Mouse (Mus musculus): ENCODE measurements around the gene Abca7. TPM values are rescaled to one million over a fixed set of nuclear protein-coding genes. Genes with fewer than 3 reads are reported as not detected.

Gene Abca7
- polyA plus RNA-seq, 1 experiment from 2014 or later: 4.3 TPM

DNA sequence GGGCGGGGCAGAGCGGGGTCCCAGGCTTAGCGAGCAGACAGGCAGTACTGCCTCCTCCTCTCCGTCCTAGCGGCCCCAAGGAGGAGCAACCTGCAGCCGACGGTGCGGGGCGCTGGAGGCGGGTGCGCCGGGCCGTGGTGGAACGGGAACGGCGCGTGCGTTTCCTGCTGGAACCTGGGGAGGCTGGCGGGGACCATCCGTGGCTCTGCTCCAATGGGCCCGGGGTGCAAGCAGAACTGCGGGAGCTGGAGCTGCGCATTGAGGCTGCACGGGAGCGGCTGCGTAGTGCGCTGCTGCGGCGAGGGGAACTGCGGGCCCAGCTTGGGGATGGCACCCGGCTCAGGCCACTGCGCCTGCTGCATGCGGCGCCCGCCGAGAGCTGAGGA, 19.6 kb upstream of the Abca7 start:
- no peak for ATAC-seq (ENCODE audit: borderline replicate concordance, extremely low read depth, low FRiP score, low TSS enrichment)
- Histone ChIP-seq H3K36me3 (peaks cover 49% of the 10 kb centered on the region), H3K4me2 (no peak overlapping the region), H3K27ac (no peak overlapping the region), H3K4me1 (peaks cover 9% of the 10 kb centered on the region; the same call in 1 of the 2 replicates), H3K9me3 (no peaks in the 10 kb centered on the region), H3K4me3 (no peak overlapping the region), H3K27me3 (peaks cover 6% of the 10 kb centered on the region), H3K9ac (no peak overlapping the region)
- WGBS: 80% methylated on average over 36 of the region's 36 CpGs

DNA sequence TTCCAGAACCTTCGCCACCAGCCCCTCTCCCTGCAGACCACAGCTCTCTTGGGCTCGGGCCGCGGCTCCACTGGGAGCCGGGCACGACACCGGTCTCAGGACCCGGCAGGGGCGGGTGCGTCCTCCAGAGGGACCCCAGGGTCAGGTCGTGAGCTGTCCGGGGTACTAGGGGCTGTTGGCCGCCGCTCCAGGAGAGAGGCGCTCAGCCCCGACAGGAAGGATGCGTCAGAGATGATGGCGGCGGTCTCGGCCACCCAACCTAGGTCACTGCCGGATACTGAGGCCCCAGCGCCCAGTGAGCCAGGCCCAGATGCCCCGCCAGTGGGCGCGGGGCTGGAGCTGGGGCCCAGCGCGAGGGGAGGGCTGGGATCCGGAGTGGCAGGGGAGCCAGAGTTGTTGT, 19.0 kb upstream of the Abca7 start:
- WGBS: 81% methylated on average over 28 of the region's 28 CpGs
- H3K9ac ChIP-seq: no peak overlapping the region

DNA sequence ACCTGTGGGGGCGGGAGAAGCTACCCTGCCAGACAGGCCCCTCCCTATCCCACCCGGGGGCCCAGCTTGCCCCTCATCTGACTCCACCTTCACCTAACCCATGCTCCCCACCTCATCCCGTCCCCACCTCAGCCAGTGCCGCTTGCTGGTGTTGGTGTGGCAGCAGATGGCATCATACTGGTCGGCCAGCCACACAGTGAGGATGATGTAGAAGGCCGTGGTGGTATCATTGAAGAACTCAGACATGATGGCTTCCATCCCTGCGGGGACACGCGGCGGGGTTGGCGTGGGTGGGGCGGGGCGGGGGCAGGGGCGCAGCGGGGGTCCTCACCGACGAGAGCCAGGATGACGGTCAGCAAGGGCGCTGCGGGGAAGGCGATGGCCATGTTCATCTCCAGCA, 18.2 kb upstream of the Abca7 start:
- Histone ChIP-seq H3K27me3 (no peaks in the 10 kb centered on the region), H3K36me3 (peaks cover 49% of the 10 kb centered on the region), H3K4me2 (no peak overlapping the region), H3K9me3 (no peaks in the 10 kb centered on the region), H3K27ac (no peak overlapping the region), H3K4me3 (no peak overlapping the region), H3K9ac (no peak overlapping the region), H3K4me1 (peaks cover 15% of the 10 kb centered on the region)
- ATAC-seq (ENCODE audit: borderline replicate concordance, extremely low read depth, low FRiP score, low TSS enrichment): no peak
- 96% methylated on average over 21 of the region's 21 CpGs for WGBS

More for the DNA sequence above, 19.0 kb upstream of the Abca7 start:
- peaks cover under 1% of the 10 kb centered on the region; the same call in 1 of the 2 replicates for H3K27me3 ChIP-seq
- H3K9me3 ChIP-seq: no peaks in the 10 kb centered on the region
- no peak for ATAC-seq (ENCODE audit: borderline replicate concordance, extremely low read depth, low FRiP score, low TSS enrichment)
- H3K4me1 ChIP-seq: peaks cover 11% of the 10 kb centered on the region
- peaks cover 49% of the 10 kb centered on the region for H3K36me3 ChIP-seq
- no peak overlapping the region for H3K27ac ChIP-seq
- no peak overlapping the region for H3K4me2 ChIP-seq
- H3K4me3 ChIP-seq: no peak overlapping the region

DNA sequence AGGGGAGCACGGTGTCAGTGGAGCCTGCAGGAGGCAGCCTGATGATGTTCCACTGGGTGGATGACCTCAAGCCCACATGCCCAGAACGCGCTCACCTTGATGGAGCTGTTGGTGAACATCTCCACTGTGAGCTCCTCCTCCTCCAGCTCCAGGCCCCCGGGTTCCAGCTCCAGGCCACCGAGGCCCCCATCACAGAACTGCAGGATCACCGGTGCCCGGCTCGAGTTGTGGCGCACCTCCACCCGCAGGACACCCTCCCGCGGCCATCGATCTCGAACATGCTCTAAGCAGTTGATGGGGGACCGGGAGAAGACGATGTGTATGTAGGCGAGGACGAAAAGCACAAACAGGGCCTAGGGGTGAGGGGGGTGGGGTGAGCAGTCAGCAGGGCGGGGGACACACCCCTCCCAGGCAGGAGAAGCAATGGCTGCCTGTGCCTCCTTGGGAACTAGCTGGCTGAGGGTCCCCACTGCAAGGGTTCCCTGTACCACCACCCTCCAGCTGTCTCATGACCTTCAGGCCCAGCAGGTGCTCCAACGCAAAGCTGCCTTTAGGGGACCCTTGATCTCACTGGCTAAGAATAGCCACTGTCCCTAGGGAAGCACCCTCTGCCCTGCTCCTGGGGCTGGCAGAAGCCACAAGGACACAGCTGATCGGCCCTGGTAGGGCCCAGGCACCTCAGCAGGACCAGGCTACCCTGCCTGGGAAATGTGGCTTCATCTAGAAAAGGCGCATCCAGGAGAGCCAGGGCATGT, 16.7 kb upstream of the Abca7 start:
- no peak overlapping the region for H3K27ac ChIP-seq
- peaks cover 18% of the 10 kb centered on the region for H3K4me1 ChIP-seq
- H3K27me3 ChIP-seq: no peaks in the 10 kb centered on the region
- H3K4me3 ChIP-seq: no peak overlapping the region
- H3K4me2 ChIP-seq: no peak overlapping the region
- WGBS: 92% methylated on average over 22 of the region's 22 CpGs
- no peaks in the 10 kb centered on the region for H3K9me3 ChIP-seq
- no peak for ATAC-seq (ENCODE audit: borderline replicate concordance, extremely low read depth, low FRiP score, low TSS enrichment)
- H3K36me3 ChIP-seq: peaks cover 44% of the 10 kb centered on the region
- H3K9ac ChIP-seq: no peak overlapping the region

- Histone ChIP-seq H3K36me3 (peaks cover 11% of the 10 kb centered on the region), H3K4me1 (peaks cover 44% of the 10 kb centered on the region), H3K9me3 (no peaks in the 10 kb centered on the region), H3K9ac (peak overlapping the region; percentile 95), H3K27ac (0 out of 2 replicates have a peak overlapping the region, but pooled peaks have one; percentile 99), H3K27me3 (no peaks in the 10 kb centered on the region), H3K4me3 (peak overlapping the region; percentile 86), H3K4me2 (peak overlapping the region; percentile 91)
- ATAC-seq (ENCODE audit: borderline replicate concordance, extremely low read depth, low FRiP score, low TSS enrichment): no peak
- WGBS: 62% methylated on average over 5 of the region's 5 CpGs
Measured at GRCm38 (mm10) chr10:79983205-79983604, 13.1 kb upstream of the Abca7 start.

DNA sequence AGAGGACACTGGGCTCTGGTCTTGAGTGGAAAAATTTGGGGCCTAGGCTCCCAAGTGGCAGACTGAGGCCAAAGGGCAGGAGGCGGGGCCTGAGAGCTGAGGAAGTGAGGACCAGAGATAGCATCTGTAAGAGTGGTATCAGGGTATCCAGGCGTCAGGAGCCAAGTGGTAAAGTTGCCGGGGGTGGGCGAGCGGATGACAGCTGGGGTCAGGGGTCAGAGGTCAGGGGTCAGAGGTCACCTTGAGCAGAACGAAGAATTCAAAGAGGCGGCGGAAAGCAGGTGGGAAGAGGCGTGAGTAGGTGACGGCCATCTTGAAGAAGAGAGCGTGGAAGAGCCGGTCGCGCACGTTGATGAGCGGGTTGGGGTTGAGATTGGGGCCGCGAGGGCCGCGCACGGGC, 12.6 kb upstream of the Abca7 start:
- no peak for ATAC-seq (ENCODE audit: borderline replicate concordance, extremely low read depth, low FRiP score, low TSS enrichment)
- peak overlapping the region; percentile 86 for H3K4me3 ChIP-seq
- H3K36me3 ChIP-seq: peaks cover 7% of the 10 kb centered on the region
- peaks cover 44% of the 10 kb centered on the region for H3K4me1 ChIP-seq
- peak overlapping the region; percentile 99 for H3K27ac ChIP-seq
- 1% methylated on average over 21 of the region's 21 CpGs for WGBS
- H3K9ac ChIP-seq: peak overlapping the region; percentile 95
- peak overlapping the region; percentile 91 for H3K4me2 ChIP-seq
- H3K9me3 ChIP-seq: no peaks in the 10 kb centered on the region
- no peaks in the 10 kb centered on the region for H3K27me3 ChIP-seq

- Histone ChIP-seq H3K27me3 (no peaks in the 10 kb centered on the region), H3K36me3 (peaks cover under 1% of the 10 kb centered on the region; the same call in 1 of the 2 replicates), H3K9ac (peak within 1 kb of the TSS; percentile 95), H3K4me1 (peaks cover 49% of the 10 kb centered on the region), H3K27ac (peak within 1 kb of the TSS; percentile 99), H3K4me2 (peak within 1 kb of the TSS; percentile 91), H3K4me3 (peak within 1 kb of the TSS; percentile 86), H3K9me3 (no peaks in the 10 kb centered on the region)
- ATAC-seq (ENCODE audit: borderline replicate concordance, extremely low read depth, low FRiP score, low TSS enrichment): peak; percentile 67
- under 1% methylated on average over 48 of the region's 49 CpGs for WGBS
Measured at GRCm38 (mm10) chr10:79984195-79984816, 12.0 kb upstream of the Abca7 start, which contains the start of gene Tmem259. Tmem259 (minus strand) TSS chr10:79984330.

GRCm38 (mm10) chr10:79984871-79985270, 11.4 kb upstream of the Abca7 start:
- peaks cover 55% of the 10 kb centered on the region for H3K4me1 ChIP-seq
- H3K36me3 ChIP-seq: no peaks in the 10 kb centered on the region
- H3K27me3 ChIP-seq: no peaks in the 10 kb centered on the region
- WGBS: 0% methylated on average over 22 of the region's 22 CpGs
- H3K9ac ChIP-seq: peak overlapping the region; percentile 95
- H3K27ac ChIP-seq: peak overlapping the region; percentile 99
- peak; percentile 91 for ATAC-seq (ENCODE audit: borderline replicate concordance, extremely low read depth, low FRiP score, low TSS enrichment)
- H3K4me3 ChIP-seq: peak overlapping the region; percentile 86
- no peaks in the 10 kb centered on the region for H3K9me3 ChIP-seq
- peak overlapping the region; percentile 91 for H3K4me2 ChIP-seq

GRCm38 (mm10) chr10:79985334-79986231, 10.7 kb upstream of the Abca7 start:
- peak overlapping the region; percentile 41 for H3K9ac ChIP-seq
- H3K27ac ChIP-seq: peak overlapping the region; percentile 99
- H3K4me3 ChIP-seq: peak overlapping the region; percentile 86
- H3K36me3 ChIP-seq: no peaks in the 10 kb centered on the region
- WGBS: 2% methylated on average over 35 of the region's 35 CpGs
- H3K4me2 ChIP-seq: peak overlapping the region; percentile 91
- H3K27me3 ChIP-seq: no peaks in the 10 kb centered on the region
- H3K4me1 ChIP-seq: peaks cover 58% of the 10 kb centered on the region
- no peak for ATAC-seq (ENCODE audit: borderline replicate concordance, extremely low read depth, low FRiP score, low TSS enrichment)
- H3K9me3 ChIP-seq: no peaks in the 10 kb centered on the region

DNA sequence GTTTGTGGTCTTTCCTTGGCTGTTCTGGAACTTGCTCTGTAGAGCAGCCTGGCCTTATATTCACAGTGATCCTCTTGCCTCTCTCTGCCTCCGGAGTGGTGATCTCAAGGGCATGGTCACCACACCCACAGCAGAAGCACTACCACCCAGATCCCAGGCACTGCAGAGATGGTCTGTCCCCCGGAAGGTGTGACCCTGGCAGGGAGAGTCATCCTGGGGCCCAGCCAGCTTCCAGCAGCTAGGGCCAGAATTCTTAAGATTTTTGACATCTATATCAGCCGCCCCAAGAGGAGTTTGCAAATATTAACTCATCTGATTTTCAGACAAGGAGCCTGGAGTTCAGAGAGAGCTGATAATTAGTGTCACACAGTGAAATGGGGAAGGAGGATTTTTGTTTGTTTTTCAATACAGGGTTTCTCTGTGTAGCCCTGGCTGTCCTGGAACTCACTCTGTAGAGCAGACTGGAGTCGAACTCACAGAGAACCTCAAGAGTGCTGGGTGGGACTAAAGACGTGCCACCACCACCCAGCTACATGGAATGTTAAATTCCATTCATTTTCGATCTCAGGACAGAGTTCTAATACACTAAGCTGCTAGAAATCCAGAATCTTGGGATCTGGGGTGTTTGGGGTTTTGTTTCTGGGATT, 9.9 kb upstream of the Abca7 start:
- H3K9ac ChIP-seq: peak overlapping the region; percentile 41
- peaks cover 66% of the 10 kb centered on the region for H3K4me1 ChIP-seq
- peak overlapping the region; percentile 99 for H3K27ac ChIP-seq
- no peaks in the 10 kb centered on the region for H3K9me3 ChIP-seq
- WGBS: 17% methylated on average over 6 of the region's 6 CpGs
- H3K4me3 ChIP-seq: peak overlapping the region; percentile 86
- no peak for ATAC-seq (ENCODE audit: borderline replicate concordance, extremely low read depth, low FRiP score, low TSS enrichment)
- peaks cover 7% of the 10 kb centered on the region for H3K36me3 ChIP-seq
- H3K4me2 ChIP-seq: peak overlapping the region; percentile 91
- no peaks in the 10 kb centered on the region for H3K27me3 ChIP-seq

- no peaks in the 10 kb centered on the region for H3K27me3 ChIP-seq
- 2% methylated on average over 11 of the region's 11 CpGs for WGBS
- peaks cover 13% of the 10 kb centered on the region for H3K36me3 ChIP-seq
- peak overlapping the region; percentile 86 for H3K4me3 ChIP-seq
- no peak overlapping the region for H3K9ac ChIP-seq
- H3K27ac ChIP-seq: peak overlapping the region; percentile 99
- ATAC-seq (ENCODE audit: borderline replicate concordance, extremely low read depth, low FRiP score, low TSS enrichment): no peak
- H3K4me2 ChIP-seq: peak overlapping the region; percentile 91
- peaks cover 66% of the 10 kb centered on the region for H3K4me1 ChIP-seq
- H3K9me3 ChIP-seq: no peaks in the 10 kb centered on the region
Measured at GRCm38 (mm10) chr10:79986963-79987362, 9.3 kb upstream of the Abca7 start.

Measured in lung, embryonic 15.5 days (tissue).